Mouse (Mus musculus) brain, embryonic 14.5 days (tissue): ENCODE data around the gene Uxt.

Source experiments
- CTCF ChIP-seq: fragments of 200-500 bp; IDR thresholded peaks from 2 replicates; pipeline ENCODE4 v1.5.1; 2012; ENCODE audit warnings: inconsistent platforms, mild to moderate bottlenecking, moderate library complexity, borderline replicate concordance; ENCODE audit not compliant: insufficient read depth, insufficient read length; ENCODE audit errors: extremely low read depth
- POLR2A ChIP-seq: fragments of 200-500 bp; IDR thresholded peaks from 2 replicates; pipeline ENCODE4 v1.6.1; 2012; ENCODE audit warnings: mild to moderate bottlenecking, inconsistent platforms, borderline replicate concordance; ENCODE audit not compliant: poor library complexity, insufficient read depth, insufficient read length, severe bottlenecking; ENCODE audit errors: extremely low read depth

DNA sequence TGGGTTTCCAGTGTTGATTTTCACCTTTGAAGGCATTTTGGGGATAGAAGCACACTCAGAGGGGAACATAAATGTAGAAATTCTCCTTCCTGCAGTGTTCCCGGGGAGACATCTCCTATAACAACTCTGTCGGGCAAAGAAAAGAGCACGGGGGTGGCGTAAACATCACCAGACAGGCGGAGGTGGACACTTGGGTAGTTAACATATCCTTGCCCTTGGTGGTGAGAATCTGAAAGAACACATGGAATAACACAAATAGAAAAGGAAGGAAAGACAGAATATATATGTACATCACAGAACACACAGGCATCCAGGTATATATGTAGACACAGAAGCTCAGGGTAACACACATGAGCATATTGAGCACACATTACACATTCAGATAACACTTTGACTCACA lies 40.5 kb downstream of the Uxt start:
- TF ChIP-seq CTCF (no peak), POLR2A (no peak)
